Mouse (Mus musculus) stomach, embryonic 15.5 days (tissue): ENCODE data around the gene Amn. TPM values are rescaled to one million over a fixed set of nuclear protein-coding genes. Genes with fewer than 3 reads are reported as not detected.

Source experiments
- ATAC-seq: fragments of 200-750 bp; cut with Nextera tagmentation; 2 replicates; pipeline ENCODE4 v1.8.0; 2017; ENCODE audit warnings: low read depth, moderate number of reproducible peaks, moderate TSS enrichment; ENCODE audit not compliant: insufficient read depth, low FRiP score
- H3K27ac ChIP-seq: fragments of 300-500 bp; sonication (generic); 2 replicates; pipeline ENCODE4 v1.5.1; 2015; ENCODE audit warnings: mild to moderate bottlenecking, inconsistent platforms
- H3K27me3 ChIP-seq: fragments of 300-500 bp; sonication (generic); replicated peaks from 2 replicates; pipeline ENCODE4 v1.6.1; 2015; ENCODE audit warnings: inconsistent platforms
- H3K36me3 ChIP-seq: fragments of 300-500 bp; sonication (generic); 2 replicates; pipeline ENCODE4 v1.6.1; 2015; ENCODE audit warnings: inconsistent platforms
- H3K4me1 ChIP-seq: fragments of 300-500 bp; sonication (generic); 2 replicates; pipeline ENCODE4 v1.6.1; 2015; ENCODE audit warnings: inconsistent platforms
- H3K4me2 ChIP-seq: fragments of 300-500 bp; sonication (generic); 2 replicates; pipeline ENCODE4 v1.6.1; 2015; ENCODE audit warnings: mild to moderate bottlenecking, inconsistent platforms
- H3K4me3 ChIP-seq: fragments of 300-500 bp; sonication (generic); replicated peaks from 2 replicates; pipeline ENCODE4 v1.5.1; 2015; ENCODE audit warnings: inconsistent platforms
- H3K9ac ChIP-seq: fragments of 300-500 bp; sonication (generic); 2 replicates; pipeline ENCODE4 v1.6.1; 2015; ENCODE audit warnings: inconsistent platforms
- H3K9me3 ChIP-seq: fragments of 300-500 bp; sonication (generic); 2 replicates; pipeline ENCODE4 v1.6.1; 2016; ENCODE audit warnings: inconsistent platforms
- WGBS: fragments of 180-500 bp; shearing (Covaris S2); methylation state at CpG from one replicate; pipeline ENCODE4 v1.1.7; 2015; 5-methylcytosine and 5-hydroxymethylcytosine counted together
- polyA plus RNA-seq: library from polyadenylated mRNA; unstranded; fragments of >200 nt; fragmentation: Nextera tagmentation; extraction: Ambion mirVana; gene quantifications from 2 replicates; pipeline ENCODE4 v1.2.1, GENCODE M21; 2015

Gene Amn
- polyA plus RNA-seq, 1 experiment from 2014 or later = 21.1 TPM

GRCm38 (mm10) chr12:111303702-111304337 lies 32.9 kb downstream of the Amn start:
- 93% methylated on average over 8 of the region's 8 CpGs for WGBS
- no peak for ATAC-seq

GRCm38 (mm10) chr12:111306821-111307220 lies 35.9 kb downstream of the Amn start:
- Histone ChIP-seq H3K9ac (no peak overlapping the region), H3K27me3 (no peaks in the 10 kb centered on the region), H3K27ac (no peak overlapping the region), H3K9me3 (no peaks in the 10 kb centered on the region), H3K4me2 (no peak overlapping the region), H3K4me1 (no peaks in the 10 kb centered on the region), H3K36me3 (peaks cover 77% of the 10 kb centered on the region), H3K4me3 (no peak overlapping the region)
- 79% methylated on average over 8 of the region's 8 CpGs for WGBS
- ATAC-seq = no peak

More at GRCm38 (mm10) chr12:111303702-111304337, 32.9 kb downstream of the Amn start:
- Histone ChIP-seq H3K4me1 (no peaks in the 10 kb centered on the region), H3K4me3 (no peak overlapping the region), H3K9ac (no peak overlapping the region), H3K36me3 (peaks cover 74% of the 10 kb centered on the region), H3K27ac (no peak overlapping the region), H3K4me2 (no peak overlapping the region), H3K9me3 (no peaks in the 10 kb centered on the region), H3K27me3 (no peaks in the 10 kb centered on the region)

- Histone ChIP-seq H3K9me3 (no peaks in the 10 kb centered on the region), H3K9ac (no peak overlapping the region), H3K27ac (no peak overlapping the region), H3K27me3 (no peaks in the 10 kb centered on the region), H3K36me3 (peaks cover 77% of the 10 kb centered on the region), H3K4me1 (no peaks in the 10 kb centered on the region), H3K4me2 (no peak overlapping the region), H3K4me3 (no peak overlapping the region)
- ATAC-seq = no peak
- WGBS = 75% methylated on average over 12 of the region's 12 CpGs
Observed at GRCm38 (mm10) chr12:111309256-111309655, 38.4 kb downstream of the Amn start.

GRCm38 (mm10) chr12:111309931-111310330 lies 39.0 kb downstream of the Amn start:
- 83% methylated on average over 14 of the region's 14 CpGs for WGBS
- no peak for ATAC-seq
- Histone ChIP-seq H3K4me1 (no peaks in the 10 kb centered on the region), H3K4me2 (no peak overlapping the region), H3K27ac (no peak overlapping the region), H3K9ac (no peak overlapping the region), H3K27me3 (no peaks in the 10 kb centered on the region), H3K4me3 (no peak overlapping the region), H3K36me3 (peaks cover 74% of the 10 kb centered on the region), H3K9me3 (no peaks in the 10 kb centered on the region)

GRCm38 (mm10) chr12:111311775-111312174 lies 40.9 kb downstream of the Amn start:
- H3K27me3 ChIP-seq = no peaks in the 10 kb centered on the region
- H3K9me3 ChIP-seq = no peaks in the 10 kb centered on the region
- no peak overlapping the region for H3K27ac ChIP-seq
- ATAC-seq = no peak
- H3K36me3 ChIP-seq = peaks cover 72% of the 10 kb centered on the region
- H3K4me3 ChIP-seq = no peak overlapping the region
- no peaks in the 10 kb centered on the region for H3K4me1 ChIP-seq
- no peak overlapping the region for H3K9ac ChIP-seq
- no peak overlapping the region for H3K4me2 ChIP-seq
- 90% methylated on average over 10 of the region's 10 CpGs for WGBS

- no peaks in the 10 kb centered on the region for H3K4me1 ChIP-seq
- H3K36me3 ChIP-seq = peaks cover 79% of the 10 kb centered on the region
- H3K4me3 ChIP-seq = no peak overlapping the region
- H3K9ac ChIP-seq = no peak overlapping the region
- H3K9me3 ChIP-seq = no peaks in the 10 kb centered on the region
- H3K27ac ChIP-seq = no peak overlapping the region
- no peaks in the 10 kb centered on the region for H3K27me3 ChIP-seq
- H3K4me2 ChIP-seq = no peak overlapping the region
- WGBS = 92% methylated on average over 7 of the region's 7 CpGs
- no peak for ATAC-seq
Observed at GRCm38 (mm10) chr12:111314273-111314672, 43.4 kb downstream of the Amn start.

GRCm38 (mm10) chr12:111317694-111318093 lies 46.8 kb downstream of the Amn start:
- no peaks in the 10 kb centered on the region for H3K9me3 ChIP-seq
- no peak overlapping the region for H3K9ac ChIP-seq
- WGBS = 94% methylated on average over 9 of the region's 9 CpGs
- ATAC-seq = no peak
- H3K4me2 ChIP-seq = no peak overlapping the region
- H3K36me3 ChIP-seq = peaks cover 79% of the 10 kb centered on the region
- no peak overlapping the region for H3K27ac ChIP-seq
- H3K4me3 ChIP-seq = no peak overlapping the region
- H3K27me3 ChIP-seq = no peaks in the 10 kb centered on the region
- H3K4me1 ChIP-seq = no peaks in the 10 kb centered on the region

- Histone ChIP-seq H3K4me3 (no peak overlapping the region), H3K4me1 (no peaks in the 10 kb centered on the region), H3K27ac (no peak overlapping the region), H3K9ac (no peak overlapping the region), H3K36me3 (peaks cover 84% of the 10 kb centered on the region), H3K9me3 (no peaks in the 10 kb centered on the region), H3K27me3 (no peaks in the 10 kb centered on the region), H3K4me2 (no peak overlapping the region)
- 71% methylated on average over 12 of the region's 12 CpGs for WGBS
- ATAC-seq = no peak
Observed at GRCm38 (mm10) chr12:111320549-111320948, 49.7 kb downstream of the Amn start.

- no peaks in the 10 kb centered on the region for H3K9me3 ChIP-seq
- no peaks in the 10 kb centered on the region for H3K4me1 ChIP-seq
- no peak overlapping the region for H3K4me3 ChIP-seq
- H3K27me3 ChIP-seq = no peaks in the 10 kb centered on the region
- no peak overlapping the region for H3K27ac ChIP-seq
- 85% methylated on average over 13 of the region's 13 CpGs for WGBS
- H3K4me2 ChIP-seq = no peak overlapping the region
- no peak overlapping the region for H3K9ac ChIP-seq
- H3K36me3 ChIP-seq = peaks cover 83% of the 10 kb centered on the region
- ATAC-seq = no peak
Observed at GRCm38 (mm10) chr12:111321832-111322231, 50.9 kb downstream of the Amn start.

GRCm38 (mm10) chr12:111323423-111323822 lies 52.5 kb downstream of the Amn start:
- H3K9me3 ChIP-seq = no peaks in the 10 kb centered on the region
- WGBS = 86% methylated on average over 4 of the region's 4 CpGs
- H3K4me1 ChIP-seq = no peaks in the 10 kb centered on the region
- H3K4me2 ChIP-seq = no peak overlapping the region
- ATAC-seq = no peak
- no peak overlapping the region for H3K27ac ChIP-seq
- peaks cover 80% of the 10 kb centered on the region for H3K36me3 ChIP-seq
- no peak overlapping the region for H3K4me3 ChIP-seq
- H3K27me3 ChIP-seq = no peaks in the 10 kb centered on the region
- no peak overlapping the region for H3K9ac ChIP-seq

- Histone ChIP-seq H3K9me3 (no peaks in the 10 kb centered on the region), H3K27me3 (no peaks in the 10 kb centered on the region), H3K4me2 (no peak overlapping the region), H3K27ac (no peak overlapping the region), H3K4me1 (no peaks in the 10 kb centered on the region), H3K9ac (no peak overlapping the region), H3K4me3 (no peak overlapping the region), H3K36me3 (peaks cover 73% of the 10 kb centered on the region)
- no peak for ATAC-seq
- WGBS = 94% methylated on average over 21 of the region's 21 CpGs
Observed at GRCm38 (mm10) chr12:111324536-111324935, 53.6 kb downstream of the Amn start.

- peaks cover 69% of the 10 kb centered on the region for H3K36me3 ChIP-seq
Observed at GRCm38 (mm10) chr12:111324949-111325348, 54.1 kb downstream of the Amn start.

More at GRCm38 (mm10) chr12:111324949-111325348, 54.1 kb downstream of the Amn start:
- Histone ChIP-seq H3K9ac (no peak overlapping the region), H3K4me3 (no peak overlapping the region), H3K27me3 (no peaks in the 10 kb centered on the region), H3K4me1 (no peaks in the 10 kb centered on the region), H3K9me3 (no peaks in the 10 kb centered on the region), H3K4me2 (no peak overlapping the region), H3K27ac (no peak overlapping the region)
- no peak for ATAC-seq
- WGBS = 90% methylated on average over 12 of the region's 12 CpGs
